Mouse (Mus musculus): ENCODE measurements around the gene Icmt. TPM values are rescaled to one million over a fixed set of nuclear protein-coding genes. Genes with fewer than 3 reads are reported as not detected.

Icmt gene
- polyA plus RNA-seq, 1 experiment from 2014 or later, result 15.3 TPM

Other genes with a start within 250 kb of the Icmt start
- 11.1 and 14.1 TPM in 2 replicates for gene Plekhg5, start 224.7 kb upstream of the Icmt start, polyA plus RNA-seq (2015; fragmentation: Nextera tagmentation; extraction: Ambion mirVana)
- 0.94 and 1.6 TPM in 2 replicates for gene Tnfrsf25, start 181.3 kb upstream of the Icmt start, polyA plus RNA-seq (2015; fragmentation: Nextera tagmentation; extraction: Ambion mirVana)
- gene Espn, start 144.9 kb upstream of the Icmt start, polyA plus RNA-seq (2015; fragmentation: Nextera tagmentation; extraction: Ambion mirVana), result 0.93 and 2.1 TPM in 2 replicates
- 0.23 TPM in 1 of 2 replicates, not detected in the other for gene Hes2, start 138.4 kb upstream of the Icmt start, polyA plus RNA-seq (2015; fragmentation: Nextera tagmentation; extraction: Ambion mirVana)
- 58.4 and 73.4 TPM in 2 replicates for gene Acot7, start 119.1 kb upstream of the Icmt start, polyA plus RNA-seq (2015; fragmentation: Nextera tagmentation; extraction: Ambion mirVana)
- gene Gpr153, start 23.0 kb upstream of the Icmt start, polyA plus RNA-seq (2015; fragmentation: Nextera tagmentation; extraction: Ambion mirVana), result 11.2 and 13.2 TPM in 2 replicates
- gene Hes3, start 5.6 kb upstream of the Icmt start, polyA plus RNA-seq (2015; fragmentation: Nextera tagmentation; extraction: Ambion mirVana), result not detected in 2 replicates
- 98.4 and 103 TPM in 2 replicates for gene Rnf207, start 21.8 kb downstream of the Icmt start, polyA plus RNA-seq (2015; fragmentation: Nextera tagmentation; extraction: Ambion mirVana)
- 180 and 243 TPM in 2 replicates for gene Rpl22, start 28.5 kb downstream of the Icmt start, polyA plus RNA-seq (2015; fragmentation: Nextera tagmentation; extraction: Ambion mirVana)
- gene Chd5, start 41.4 kb downstream of the Icmt start, polyA plus RNA-seq (2015; fragmentation: Nextera tagmentation; extraction: Ambion mirVana), result 0.06 and 0.22 TPM in 2 replicates
- 1.3 and 1.9 TPM in 2 replicates for gene Nphp4, start 179.5 kb downstream of the Icmt start, polyA plus RNA-seq (2015; fragmentation: Nextera tagmentation; extraction: Ambion mirVana)
- 3.6 and 15.2 TPM in 2 replicates for gene Kcnab2, start 180.6 kb downstream of the Icmt start, polyA plus RNA-seq (2015; fragmentation: Nextera tagmentation; extraction: Ambion mirVana)

Data from heart, embryonic 15.5 days (tissue).